Mouse (Mus musculus) liver, embryonic 12.5 days (tissue): ENCODE results near the gene Cpne9. TPM values are rescaled to one million over a fixed set of nuclear protein-coding genes. Genes with fewer than 3 reads are reported as not detected.

ENCODE experiments used
- ATAC-seq: fragments of 200-750 bp; cut with Nextera tagmentation; 2 replicates; pipeline ENCODE4 v1.8.0; 2017; ENCODE audit warnings: moderate number of reproducible peaks, mild to moderate bottlenecking, moderate library complexity
- H3K27ac ChIP-seq: fragments of 300-500 bp; sonication (generic); 2 replicates; pipeline ENCODE4 v1.5.1; 2016; ENCODE audit warnings: mild to moderate bottlenecking
- H3K27me3 ChIP-seq: fragments of 300-500 bp; sonication (generic); replicated peaks from 2 replicates; pipeline ENCODE4 v1.6.1; 2016; ENCODE audit warnings: mild to moderate bottlenecking, moderate library complexity
- H3K36me3 ChIP-seq: fragments of 300-500 bp; sonication (generic); 2 replicates; pipeline ENCODE4 v1.6.1; 2016; ENCODE audit warnings: mild to moderate bottlenecking, moderate library complexity
- H3K4me1 ChIP-seq: fragments of 300-500 bp; sonication (generic); 2 replicates; pipeline ENCODE4 v1.6.1; 2016
- H3K4me2 ChIP-seq: fragments of 300-500 bp; sonication (generic); 2 replicates; pipeline ENCODE4 v1.6.1; 2016; ENCODE audit warnings: mild to moderate bottlenecking, moderate library complexity
- H3K4me3 ChIP-seq: fragments of 300-500 bp; sonication (generic); 2 replicates; pipeline ENCODE4 v1.5.1; 2016; ENCODE audit warnings: mild to moderate bottlenecking, moderate library complexity
- H3K9ac ChIP-seq: fragments of 300-500 bp; sonication (generic); 2 replicates; pipeline ENCODE4 v1.6.1; 2016; ENCODE audit warnings: mild to moderate bottlenecking, moderate library complexity
- H3K9me3 ChIP-seq: fragments of 300-500 bp; sonication (generic); replicated peaks from 2 replicates; pipeline ENCODE4 v1.6.1; 2016; ENCODE audit warnings: mild to moderate bottlenecking, moderate library complexity
- WGBS: fragments of 180-500 bp; shearing (Covaris S2); methylation state at CpG from one replicate; pipeline ENCODE4 v1.1.7; 2016; ENCODE audit not compliant: insufficient replicate concordance; 5-methylcytosine and 5-hydroxymethylcytosine counted together
- polyA plus RNA-seq: library from polyadenylated mRNA; unstranded; fragments of >200 nt; fragmentation: Nextera tagmentation; extraction: Ambion mirVana; gene quantifications from 2 replicates; pipeline ENCODE4 v1.2.1, GENCODE M21; 2016

The Cpne9 gene
- polyA plus RNA-seq, 1 experiment from 2014 or later = 0.02 TPM

DNA sequence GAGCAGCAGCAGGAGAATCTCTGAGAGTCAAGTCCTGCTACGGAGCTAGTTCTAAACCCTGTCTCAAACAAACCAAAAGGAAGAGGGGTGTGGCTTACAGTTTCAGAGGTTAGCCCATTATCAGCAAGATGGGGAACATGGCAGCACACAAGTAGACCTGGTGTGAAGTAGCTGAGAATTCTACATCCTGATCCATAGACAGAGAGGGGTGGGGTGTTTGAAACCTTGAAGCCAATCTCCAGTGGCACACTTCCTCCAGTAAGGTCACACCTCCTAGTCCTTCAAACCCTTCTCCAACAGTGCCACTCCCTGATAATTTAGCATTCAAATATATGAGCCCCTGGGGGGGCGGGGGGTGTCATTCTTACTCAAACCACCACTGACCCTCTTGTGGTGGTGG, 13.9 kb downstream of the Cpne9 start:
- 0 out of 2 replicates have a peak, but pooled peaks cover 8% of the 10 kb centered on the region for H3K4me1 ChIP-seq
- no peak overlapping the region for H3K4me2 ChIP-seq
- H3K36me3 ChIP-seq = no peaks in the 10 kb centered on the region
- WGBS = 67% methylated on average over 2 of the region's 2 CpGs
- no peak overlapping the region for H3K9ac ChIP-seq
- no peak for ATAC-seq
- peaks cover 6% of the 10 kb centered on the region; the same call in 1 of the 2 replicates for H3K27me3 ChIP-seq
- no peaks in the 10 kb centered on the region for H3K9me3 ChIP-seq
- no peak overlapping the region for H3K27ac ChIP-seq
- H3K4me3 ChIP-seq = no peak overlapping the region

- ATAC-seq = no peak
- no peaks in the 10 kb centered on the region for H3K36me3 ChIP-seq
- H3K9ac ChIP-seq = no peak overlapping the region
- WGBS = 35% methylated on average over 4 of the region's 4 CpGs
- H3K9me3 ChIP-seq = no peaks in the 10 kb centered on the region
- 0 out of 2 replicates have a peak, but pooled peaks cover 8% of the 10 kb centered on the region for H3K4me1 ChIP-seq
- H3K4me2 ChIP-seq = no peak overlapping the region
- H3K27me3 ChIP-seq = peaks cover 6% of the 10 kb centered on the region; the same call in 1 of the 2 replicates
- no peak overlapping the region for H3K4me3 ChIP-seq
- no peak overlapping the region for H3K27ac ChIP-seq
These were observed 14.5 kb downstream of the Cpne9 start for GRCm38 (mm10) chr6:113296639-113297038.

GRCm38 (mm10) chr6:113301350-113301749, 19.2 kb downstream of the Cpne9 start:
- no peak overlapping the region for H3K27ac ChIP-seq

DNA sequence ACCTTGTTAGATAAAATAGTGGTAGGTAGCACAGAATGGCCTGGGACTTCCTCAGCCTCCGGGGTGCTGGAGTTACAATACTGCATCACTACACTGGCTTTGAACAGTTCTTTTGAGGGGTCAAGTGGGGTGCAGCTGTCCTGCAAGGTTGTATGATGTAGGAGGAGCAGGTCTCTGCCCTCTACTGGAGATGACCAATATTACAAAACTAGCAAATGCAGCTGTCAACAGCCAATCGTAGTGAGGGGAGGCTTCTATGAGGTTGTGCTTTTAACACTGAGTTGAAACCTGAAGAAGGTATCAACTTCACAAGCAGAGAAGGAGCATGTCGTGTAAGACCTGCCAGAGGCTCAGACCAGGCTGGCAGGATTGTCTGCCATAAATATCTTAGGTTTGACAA, 20.2 kb downstream of the Cpne9 start:
- Histone ChIP-seq H3K4me2 (no peak overlapping the region), H3K27me3 (0 out of 2 replicates have a peak, but pooled peaks cover 3% of the 10 kb centered on the region), H3K36me3 (no peaks in the 10 kb centered on the region), H3K9ac (no peak overlapping the region), H3K4me1 (peaks cover 15% of the 10 kb centered on the region), H3K9me3 (no peaks in the 10 kb centered on the region), H3K4me3 (no peak overlapping the region), H3K27ac (no peak overlapping the region)
- ATAC-seq = no peak
- 22% methylated on average over 3 of the region's 3 CpGs for WGBS

More at GRCm38 (mm10) chr6:113301350-113301749, 19.2 kb downstream of the Cpne9 start:
- Histone ChIP-seq H3K27me3 (0 out of 2 replicates have a peak, but pooled peaks cover 3% of the 10 kb centered on the region), H3K4me2 (no peak overlapping the region), H3K9ac (no peak overlapping the region), H3K4me1 (peaks cover 21% of the 10 kb centered on the region), H3K9me3 (no peaks in the 10 kb centered on the region), H3K36me3 (no peaks in the 10 kb centered on the region), H3K4me3 (no peak overlapping the region)
- no peak for ATAC-seq
- WGBS = 60% methylated on average over 5 of the region's 5 CpGs

DNA sequence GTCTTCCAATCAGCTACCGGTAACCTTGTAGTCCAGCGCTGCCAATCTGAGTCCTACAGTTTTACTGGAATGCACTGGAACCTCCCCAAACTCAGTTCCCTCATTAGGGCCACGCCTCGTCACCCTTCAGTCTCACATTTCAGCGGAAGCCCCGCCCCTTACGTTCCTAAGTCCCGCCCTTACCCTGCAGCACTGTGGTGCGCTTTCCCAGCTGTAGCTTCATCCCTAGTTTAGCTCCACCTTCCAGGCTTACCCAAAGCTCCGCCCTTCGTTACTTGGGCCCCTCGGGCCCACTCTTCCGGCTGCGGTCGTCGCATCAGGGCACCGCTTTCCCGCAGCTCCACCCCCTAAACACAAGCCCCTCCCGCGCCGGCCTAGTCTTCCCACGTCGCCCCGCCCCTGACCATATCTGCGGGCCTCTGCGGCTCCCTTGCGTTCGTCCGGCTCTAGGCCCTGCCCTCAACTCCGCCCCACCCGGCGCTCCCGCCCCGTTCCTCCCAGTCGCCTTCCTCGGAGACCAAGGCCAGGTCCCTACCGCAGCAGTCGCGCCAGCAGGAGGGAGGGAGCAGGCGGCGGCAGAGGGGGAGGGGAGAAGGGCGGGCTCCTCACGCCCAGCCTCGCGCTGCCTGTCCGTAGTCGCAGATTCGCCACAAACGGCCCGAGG, 24.3 kb downstream of the Cpne9 start:
- Histone ChIP-seq H3K9ac (peak overlapping the region; percentile 99), H3K4me3 (peak overlapping the region; percentile 100), H3K27ac (peak overlapping the region; percentile 95), H3K27me3 (0 out of 2 replicates have a peak, but pooled peaks cover 3% of the 10 kb centered on the region), H3K36me3 (peaks cover 20% of the 10 kb centered on the region), H3K4me1 (peaks cover 39% of the 10 kb centered on the region), H3K4me2 (peak overlapping the region; percentile 92), H3K9me3 (no peaks in the 10 kb centered on the region)
- peak; percentile 96 for ATAC-seq
- WGBS = under 1% methylated on average over 50 of the region's 50 CpGs

- peak within 1 kb of the TSS; percentile 100 for H3K4me3 ChIP-seq
- H3K4me2 ChIP-seq = peak within 1 kb of the TSS; percentile 92
- H3K9ac ChIP-seq = peak within 1 kb of the TSS; percentile 99
- peak; percentile 49 for ATAC-seq
- peaks cover 39% of the 10 kb centered on the region for H3K4me1 ChIP-seq
- H3K27ac ChIP-seq = peak within 1 kb of the TSS; percentile 95
- peaks cover 25% of the 10 kb centered on the region for H3K36me3 ChIP-seq
- WGBS = under 1% methylated on average over 32 of the region's 32 CpGs
- H3K9me3 ChIP-seq = no peaks in the 10 kb centered on the region
- 0 out of 2 replicates have a peak, but pooled peaks cover 3% of the 10 kb centered on the region for H3K27me3 ChIP-seq
These were observed 24.9 kb downstream of the Cpne9 start, which contains the start of gene Brpf1 for GRCm38 (mm10) chr6:113306986-113307349. Gene Brpf1 (plus strand): TSS chr6:113307137.

DNA sequence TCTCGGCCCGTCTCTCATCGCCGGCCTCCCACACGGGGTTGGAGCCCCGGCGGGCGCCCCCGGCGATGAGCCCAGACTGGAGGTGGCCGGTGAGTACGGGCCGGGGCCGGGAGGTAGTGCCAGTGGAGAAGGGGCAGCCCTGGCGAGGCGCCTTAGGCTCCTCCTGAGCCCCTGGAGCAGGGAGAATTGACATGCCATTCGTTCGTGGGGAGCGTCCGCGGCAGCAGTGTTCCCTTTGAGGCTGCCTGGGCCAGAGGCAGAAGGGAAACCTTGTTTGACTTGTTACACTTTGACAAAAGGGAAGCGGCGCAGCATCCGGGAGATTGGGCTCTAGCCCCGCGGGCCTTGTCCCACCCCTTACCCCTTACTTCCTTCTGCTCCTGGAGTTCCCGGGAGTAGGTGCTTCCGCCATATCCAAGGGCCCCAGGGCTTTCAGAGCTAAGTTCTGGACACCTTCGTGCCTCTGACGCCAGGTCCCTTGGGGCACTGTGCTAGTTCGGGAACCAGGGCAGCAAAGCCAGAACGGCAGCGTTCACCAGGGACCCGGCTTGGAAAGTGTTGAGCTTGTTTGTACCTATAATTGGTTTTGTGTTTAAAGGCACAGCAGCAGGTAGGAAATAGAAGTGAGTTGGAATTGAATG, 25.5 kb downstream of the Cpne9 start:
- peak overlapping the region; percentile 100 for H3K4me3 ChIP-seq
- peak overlapping the region; percentile 99 for H3K9ac ChIP-seq
- 2% methylated on average over 30 of the region's 34 CpGs for WGBS
- peak overlapping the region; percentile 95 for H3K27ac ChIP-seq
- H3K9me3 ChIP-seq = no peaks in the 10 kb centered on the region
- H3K4me2 ChIP-seq = peak overlapping the region; percentile 92
- ATAC-seq = no peak
- H3K27me3 ChIP-seq = 0 out of 2 replicates have a peak, but pooled peaks cover 3% of the 10 kb centered on the region
- H3K4me1 ChIP-seq = peaks cover 34% of the 10 kb centered on the region
- peaks cover 32% of the 10 kb centered on the region for H3K36me3 ChIP-seq

DNA sequence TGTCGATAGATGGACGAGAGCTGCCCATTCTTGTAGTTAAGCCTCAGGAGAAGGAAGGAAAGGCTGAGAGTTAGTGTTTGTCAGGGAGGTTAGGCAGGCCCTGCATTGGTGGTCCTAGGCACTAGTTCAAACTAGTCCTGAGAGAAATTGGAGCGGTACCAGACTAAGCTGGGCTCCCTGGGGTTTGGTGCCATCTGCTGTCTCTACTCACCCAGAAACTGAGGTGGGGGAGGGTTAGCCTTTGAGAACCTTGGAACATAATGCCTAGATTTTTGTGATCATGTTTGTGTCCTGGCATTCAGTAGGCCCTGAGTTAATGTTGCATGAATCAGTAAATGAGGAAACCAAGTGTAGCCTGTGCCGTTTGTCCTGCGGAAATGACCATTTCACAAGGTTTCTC, 26.0 kb downstream of the Cpne9 start:
- peaks cover 32% of the 10 kb centered on the region for H3K4me1 ChIP-seq
- H3K27me3 ChIP-seq = 0 out of 2 replicates have a peak, but pooled peaks cover 3% of the 10 kb centered on the region
- 23% methylated on average over 5 of the region's 5 CpGs for WGBS
- H3K9ac ChIP-seq = peak overlapping the region; percentile 99
- H3K4me2 ChIP-seq = peak overlapping the region; percentile 92
- H3K36me3 ChIP-seq = peaks cover 37% of the 10 kb centered on the region
- peak overlapping the region; percentile 100 for H3K4me3 ChIP-seq
- H3K9me3 ChIP-seq = no peaks in the 10 kb centered on the region
- no peak for ATAC-seq
- H3K27ac ChIP-seq = peak overlapping the region; percentile 95

GRCm38 (mm10) chr6:113315972-113316371, 33.9 kb downstream of the Cpne9 start:
- Histone ChIP-seq H3K36me3 (peaks cover 100% of the 10 kb centered on the region), H3K27me3 (no peaks in the 10 kb centered on the region), H3K4me1 (no peaks in the 10 kb centered on the region), H3K9ac (no peak overlapping the region), H3K27ac (no peak overlapping the region), H3K4me2 (no peak overlapping the region), H3K9me3 (no peaks in the 10 kb centered on the region), H3K4me3 (no peak overlapping the region)
- 83% methylated on average over 3 of the region's 3 CpGs for WGBS
- no peak for ATAC-seq

- H3K9me3 ChIP-seq = no peaks in the 10 kb centered on the region
- peak; percentile 98 for ATAC-seq
These were observed 44.6 kb downstream of the Cpne9 start, which contains the start of gene Ogg1 for GRCm38 (mm10) chr6:113326533-113327315. Gene Ogg1 (plus strand): TSS chr6:113326972.

GRCm38 (mm10) chr6:113329396-113329795, 47.3 kb downstream of the Cpne9 start:
- WGBS = 75% methylated on average over 1 of the region's 1 CpGs
- H3K9ac ChIP-seq = no peak overlapping the region

More at GRCm38 (mm10) chr6:113326533-113327315, 44.6 kb downstream of the Cpne9 start, which contains the start of gene Ogg1:
- under 1% methylated on average over 52 of the region's 52 CpGs for WGBS
- H3K27ac ChIP-seq = peak within 1 kb of the TSS; percentile 89
- peaks cover 57% of the 10 kb centered on the region for H3K36me3 ChIP-seq
- peak within 1 kb of the TSS; percentile 71 for H3K4me3 ChIP-seq
- H3K4me2 ChIP-seq = peak within 1 kb of the TSS; percentile 95
- peaks cover 40% of the 10 kb centered on the region for H3K4me1 ChIP-seq
- peak within 1 kb of the TSS; percentile 74 for H3K9ac ChIP-seq
- H3K27me3 ChIP-seq = no peaks in the 10 kb centered on the region

More at GRCm38 (mm10) chr6:113329396-113329795, 47.3 kb downstream of the Cpne9 start:
- no peak overlapping the region for H3K27ac ChIP-seq
- H3K27me3 ChIP-seq = no peaks in the 10 kb centered on the region
- peaks cover 55% of the 10 kb centered on the region for H3K36me3 ChIP-seq
- no peak overlapping the region for H3K4me2 ChIP-seq
- ATAC-seq = no peak
- no peaks in the 10 kb centered on the region for H3K9me3 ChIP-seq
- H3K4me3 ChIP-seq = no peak overlapping the region
- peaks cover 40% of the 10 kb centered on the region for H3K4me1 ChIP-seq
